Comparison of ENCODE assay signal across 14 mouse cellular contexts in the genomic region with DNA sequence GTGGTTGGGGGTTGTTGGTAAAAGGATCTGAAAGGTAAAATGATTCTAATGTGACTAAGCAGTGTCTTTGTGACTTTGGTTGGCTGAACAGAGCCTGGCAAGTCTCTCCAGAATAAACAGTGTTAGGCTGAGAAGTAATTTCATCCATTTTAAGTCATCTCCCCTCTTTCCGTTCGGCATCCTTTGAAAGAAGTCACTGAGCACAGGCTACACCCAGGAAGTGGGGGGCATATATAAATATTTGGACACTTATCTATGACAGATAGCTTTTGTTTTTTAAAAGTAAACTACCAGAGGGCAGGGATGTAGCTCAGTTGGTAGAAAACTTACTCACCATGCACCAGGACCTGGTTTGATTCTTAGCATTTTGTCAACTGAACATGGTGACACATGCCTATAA. TPM values are rescaled to one million over a fixed set of nuclear protein-coding genes. Genes with fewer than 3 reads are reported as not detected.
"Had no signal": no experiment of that assay in that cellular context is flagged by ENCODE, and none has a peak within 500 bp of the region (broad histone marks: within the 10 kb centered on the region; RNA-seq: fewer than 3 reads in every experiment).

No protein-coding gene starts in this region.

- H3K27ac ChIP-seq: neural tube, embryonic 15.5 days; stomach, embryonic 15.5 days; stomach, postnatal 0 days had no signal

- H3K4me3 ChIP-seq: neural tube, embryonic 15.5 days; stomach, embryonic 15.5 days had no signal

- H3K4me2 ChIP-seq: neural tube, embryonic 15.5 days; stomach, embryonic 15.5 days had no signal

- H3K9ac ChIP-seq: neural tube, embryonic 15.5 days; stomach, embryonic 15.5 days had no signal

- H3K9me3 ChIP-seq: neural tube, embryonic 15.5 days; stomach, embryonic 15.5 days had no signal

- H3K27me3 ChIP-seq: stomach, embryonic 15.5 days had no signal

- H3K4me1 ChIP-seq: neural tube, embryonic 15.5 days; stomach, embryonic 15.5 days had no signal

- DNase-seq: retina, postnatal 1 day; right cerebral cortex, adult 18-20 months; right cerebral cortex, postnatal 14 days; right cerebral cortex, postnatal 25 days; thymus, adult 18-20 months had no signal

- H3K36me3 ChIP-seq: neural tube, embryonic 15.5 days; stomach, embryonic 15.5 days had no signal

RNA-seq across cellular contexts. Expression of gene Cyp1a1, which starts 0.9 kb away (rescaled TPM):
- polyA plus RNA-seq: stomach, embryonic 14.5 days; stomach, embryonic 15.5 days had no signal

RNA-seq across cellular contexts. Expression of gene Cyp1a2, which starts 5.1 kb away (rescaled TPM):
- polyA plus RNA-seq: neural tube, embryonic 14.5 days; neural tube, embryonic 15.5 days; small intestine, adult 2 months; spleen, adult 2 months; stomach, embryonic 14.5 days; stomach, embryonic 15.5 days; stomach, embryonic 16.5 days; stomach, postnatal 0 days; urinary bladder, adult 2 months had no signal
